ENCODE assay signal across 8 mouse cellular contexts in the genomic region with DNA sequence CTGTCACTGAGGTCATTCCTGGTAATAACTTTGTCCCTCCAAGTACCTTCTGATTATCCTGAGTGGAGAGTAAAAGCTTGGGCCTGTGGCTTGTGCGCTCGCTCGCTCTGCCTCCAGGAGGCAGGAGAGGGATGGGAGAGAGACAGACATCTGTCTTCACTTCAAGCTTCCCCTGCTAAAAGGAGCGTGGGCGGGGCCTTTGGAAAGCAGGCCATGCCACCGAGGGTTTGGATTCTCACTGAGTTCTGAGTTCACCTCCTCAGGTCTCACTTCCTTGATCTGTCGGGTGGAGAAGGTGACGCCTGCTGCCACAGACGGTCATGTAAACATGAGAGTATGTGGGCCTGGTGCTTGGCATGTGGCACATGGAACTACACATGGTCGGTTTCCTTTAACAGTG. TPM values are rescaled to one million over a fixed set of nuclear protein-coding genes. Genes with fewer than 3 reads are reported as not detected.
DNase-seq lines count a peak whose midpoint lies in the region; ATAC-seq and TF ChIP-seq lines count a peak whose summit lies in the region.
"Had no signal": no experiment of that assay in that cellular context is flagged by ENCODE, and none has a peak within 500 bp of the region (broad histone marks: within the 10 kb centered on the region; RNA-seq: fewer than 3 reads in every experiment).

No protein-coding gene starts in this region.

- ATAC-seq in hindbrain, postnatal 0 days: no peak
- ATAC-seq in hindbrain, embryonic 14.5 days (ENCODE audit: low FRiP score): no peak
- ATAC-seq in liver, embryonic 14.5 days (ENCODE audit: insufficient read depth): no peak
- ATAC-seq in midbrain, embryonic 14.5 days (ENCODE audit: low FRiP score, low TSS enrichment): no peak

- TF ChIP-seq EP300 in liver, embryonic 14.5 days (IDR thresholded peaks at IDR 0.05; ENCODE audit: low read depth): no peak

- H3K36me3 ChIP-seq in hindbrain, postnatal 0 days (ENCODE audit: insufficient read depth, low read length): 0 out of 2 replicates have a peak, but pooled peaks cover 1% of the 10 kb centered on the region
- H3K36me3 ChIP-seq in hindbrain, embryonic 14.5 days (replicated peaks; ENCODE audit: control insufficient read depth, insufficient read depth): peaks cover 8% of the 10 kb centered on the region
- peaks cover 3% of the 10 kb centered on the region; the same call in 1 of the 2 replicates for H3K36me3 ChIP-seq in liver, embryonic 14.5 days (replicated peaks; ENCODE audit: control insufficient read depth, insufficient read depth, low read depth)
- peaks cover 25% of the 10 kb centered on the region for H3K36me3 ChIP-seq in midbrain, embryonic 14.5 days (ENCODE audit: control insufficient read depth, insufficient read depth, low read length)

- no peaks in the 10 kb centered on the region for H3K9me3 ChIP-seq in hindbrain, postnatal 0 days (ENCODE audit: low read length)
- no peaks in the 10 kb centered on the region for H3K9me3 ChIP-seq in hindbrain, embryonic 14.5 days (ENCODE audit: control insufficient read depth, low read length)
- no peaks in the 10 kb centered on the region for H3K9me3 ChIP-seq in liver, embryonic 14.5 days (ENCODE audit: control insufficient read depth, low read length)
- H3K9me3 ChIP-seq in midbrain, embryonic 14.5 days (ENCODE audit: control insufficient read depth, low read length): no peaks in the 10 kb centered on the region
- H3K9me3 ChIP-seq: limb, embryonic 13.5 days had no signal

- H3K4me1 ChIP-seq in hindbrain, postnatal 0 days (ENCODE audit: insufficient read depth, low read length): peaks cover 13% of the 10 kb centered on the region
- peaks cover 23% of the 10 kb centered on the region for H3K4me1 ChIP-seq in hindbrain, embryonic 14.5 days (replicated peaks; ENCODE audit: control insufficient read depth, insufficient read depth, low read length)
- H3K4me1 ChIP-seq in liver, embryonic 14.5 days (replicated peaks; ENCODE audit: control insufficient read depth in 2 of 2, insufficient read depth in 2 of 2, low read length in 1 of 2): peaks cover 4 to 7% of the 10 kb centered on the region in 2 experiments; a peak in 2 of 4 replicates
- H3K4me1 ChIP-seq in midbrain, embryonic 14.5 days (ENCODE audit: control insufficient read depth, insufficient read depth, low read length): peaks cover 27% of the 10 kb centered on the region

- no peak overlapping the region for H3K9ac ChIP-seq in hindbrain, postnatal 0 days (replicated peaks; ENCODE audit: low read length)
- H3K9ac ChIP-seq in hindbrain, embryonic 14.5 days: no peak overlapping the region
- H3K9ac ChIP-seq in liver, embryonic 14.5 days (replicated peaks): no peak overlapping the region
- no peak overlapping the region for H3K9ac ChIP-seq in midbrain, embryonic 14.5 days (replicated peaks; ENCODE audit: low read length)
- H3K9ac ChIP-seq: limb, embryonic 13.5 days had no signal

- 64% methylated on average over 10 of the region's 10 CpGs for WGBS in hindbrain, postnatal 0 days
- WGBS in hindbrain, embryonic 14.5 days: 69% methylated on average over 10 of the region's 10 CpGs
- WGBS in liver, embryonic 14.5 days (ENCODE audit: insufficient replicate concordance): 45% methylated on average over 10 of the region's 10 CpGs
- 73% methylated on average over 10 of the region's 10 CpGs for WGBS in midbrain, embryonic 14.5 days

- DNase-seq in hindbrain, postnatal 0 days (ENCODE audit: low spot score): no peak
- no peak for DNase-seq in hindbrain, embryonic 14.5 days (ENCODE audit: low spot score)
- DNase-seq in ES-CJ7 (ENCODE audit: low read depth, low spot score): peak; percentile 69
- DNase-seq in embryo, embryonic 10.5 days (ENCODE audit: low spot score): peak; percentile 47
- DNase-seq in liver, embryonic 14.5 days (ENCODE audit: low read depth in 3 of 3, low spot score in 3 of 3): peak in 1 of 3 experiments; percentile 16
- DNase-seq in thymus, postnatal 4 days: peak; percentile 77
- no peak for DNase-seq in midbrain, embryonic 14.5 days

- no peaks in the 10 kb centered on the region for H3K27me3 ChIP-seq in hindbrain, postnatal 0 days (ENCODE audit: insufficient read depth, low read length)
- no peaks in the 10 kb centered on the region for H3K27me3 ChIP-seq in hindbrain, embryonic 14.5 days (ENCODE audit: control insufficient read depth, insufficient read depth, low read length)
- no peaks in the 10 kb centered on the region for H3K27me3 ChIP-seq in liver, embryonic 14.5 days (ENCODE audit: control insufficient read depth, insufficient read depth, low read length)
- H3K27me3 ChIP-seq in midbrain, embryonic 14.5 days (ENCODE audit: control insufficient read depth, insufficient read depth, low read length): no peaks in the 10 kb centered on the region
- H3K27me3 ChIP-seq: limb, embryonic 13.5 days had no signal

- TF ChIP-seq CTCF in hindbrain, postnatal 0 days (IDR thresholded peaks at IDR 0.05; ENCODE audit: low read depth): peak; percentile 35
- TF ChIP-seq CTCF in liver, embryonic 14.5 days (IDR thresholded peaks at IDR 0.05; ENCODE audit: low read depth): peak; percentile 48

- no peak overlapping the region for H3K4me2 ChIP-seq in hindbrain, postnatal 0 days (ENCODE audit: low read depth, low read length)
- no peak overlapping the region for H3K4me2 ChIP-seq in hindbrain, embryonic 14.5 days (replicated peaks)
- H3K4me2 ChIP-seq in liver, embryonic 14.5 days (ENCODE audit: low read depth): no peak overlapping the region
- no peak overlapping the region for H3K4me2 ChIP-seq in midbrain, embryonic 14.5 days (ENCODE audit: low read length)
- H3K4me2 ChIP-seq: limb, embryonic 13.5 days had no signal

- no peak overlapping the region for H3K27ac ChIP-seq in hindbrain, postnatal 0 days
- no peak overlapping the region for H3K27ac ChIP-seq in hindbrain, embryonic 14.5 days
- H3K27ac ChIP-seq in liver, embryonic 14.5 days: no peak overlapping the region
- H3K27ac ChIP-seq in midbrain, embryonic 14.5 days (replicated peaks; ENCODE audit: low read depth, low read length): no peak overlapping the region
- H3K27ac ChIP-seq: limb, embryonic 13.5 days had no signal

- no peak overlapping the region for H3K4me3 ChIP-seq in hindbrain, postnatal 0 days (ENCODE audit: low read length)
- H3K4me3 ChIP-seq in hindbrain, embryonic 14.5 days (replicated peaks; ENCODE audit: low read length): no peak overlapping the region
- H3K4me3 ChIP-seq in liver, embryonic 14.5 days (ENCODE audit: insufficient read depth in 1 of 2, low read depth in 2 of 2, low read length in 2 of 2): no peak overlapping the region
- no peak overlapping the region for H3K4me3 ChIP-seq in midbrain, embryonic 14.5 days (replicated peaks; ENCODE audit: low read depth, low read length)
- H3K4me3 ChIP-seq: limb, embryonic 13.5 days had no signal

RNA-seq across cellular contexts. Expression of a gene that starts 6.8 kb away (rescaled TPM):
- total RNA-seq in hindbrain, postnatal 0 days (2014; rRNA removed): 42.4 and 42.6 TPM in 2 replicates
- 25.1 and 25.6 TPM in 2 replicates for polyA plus RNA-seq in hindbrain, postnatal 0 days (2015; fragmentation: Nextera tagmentation; extraction: Ambion mirVana)
- polyA plus RNA-seq in hindbrain, embryonic 14.5 days (2014; fragmentation: Nextera tagmentation; extraction: Ambion mirVana): 35.6 and 36.5 TPM in 2 replicates
- 5.0 and 5.6 TPM in 2 replicates for polyA plus RNA-seq in liver, embryonic 14.5 days (2012; rRNA removed)
- 4.6 and 4.9 TPM in 2 replicates for polyA plus RNA-seq in liver, embryonic 14.5 days (2014; fragmentation: Nextera tagmentation; extraction: Ambion mirVana)
- polyA plus RNA-seq in midbrain, embryonic 14.5 days (2014; fragmentation: Nextera tagmentation; extraction: Ambion mirVana): 42.4 and 44.0 TPM in 2 replicates

RNA-seq across cellular contexts. Expression of a gene that starts 44.2 kb away (rescaled TPM):
- 16.8 and 17.9 TPM in 2 replicates for total RNA-seq in hindbrain, postnatal 0 days (2014; rRNA removed)
- polyA plus RNA-seq in hindbrain, postnatal 0 days (2015; fragmentation: Nextera tagmentation; extraction: Ambion mirVana): 8.7 and 12.5 TPM in 2 replicates
- polyA plus RNA-seq in hindbrain, embryonic 14.5 days (2014; fragmentation: Nextera tagmentation; extraction: Ambion mirVana): 21.1 and 21.7 TPM in 2 replicates
- polyA plus RNA-seq in liver, embryonic 14.5 days (2012; rRNA removed): 3.0 and 3.7 TPM in 2 replicates
- 2.5 and 3.5 TPM in 2 replicates for polyA plus RNA-seq in liver, embryonic 14.5 days (2014; fragmentation: Nextera tagmentation; extraction: Ambion mirVana)
- 18.7 and 23.0 TPM in 2 replicates for polyA plus RNA-seq in midbrain, embryonic 14.5 days (2014; fragmentation: Nextera tagmentation; extraction: Ambion mirVana)

Comparison
In these comparisons a context has a peak if more than half of its experiments do, and no peak if none do; other contexts are left out.
1. DNase-seq: peak in ES-CJ7 (single experiment), embryo, embryonic 10.5 days (single experiment) and thymus, postnatal 4 days (single experiment); none in hindbrain, postnatal 0 days (single experiment), hindbrain, embryonic 14.5 days (single experiment) and midbrain, embryonic 14.5 days (single experiment).